Mouse (Mus musculus): ENCODE results near the gene Lrrn2. TPM values are rescaled to one million over a fixed set of nuclear protein-coding genes. Genes with fewer than 3 reads are reported as not detected.

Gene Lrrn2
- 1 to 10 TPM; 2.8 to 3.7 TPM for total RNA-seq (2021)
- long read RNA-seq, experiment 1, partial matches to known transcripts, result 0 of 4 reads
- long read RNA-seq, experiment 1, other reads (novel, unspliced or antisense), result 2 of 4 reads
- long read RNA-seq, experiment 2, transcript Lrrn2-201 (2 exons, 3,428 nt), result major isoform, 7 of 7 reads
- long read RNA-seq, experiment 2, partial matches to known transcripts, result 0 of 7 reads
- long read RNA-seq, experiment 2, other reads (novel, unspliced or antisense), result 0 of 7 reads

GRCm38 (mm10) chr1:132880161-132881005 lies at the start of gene Lrrn2:
TSS of gene Lrrn2 (plus strand) at chr1:132880273.
- peak; percentile 52 for DNase-seq

- DNase-seq, result no peak
Measured at GRCm38 (mm10) chr1:132831963-132832362, 48.1 kb upstream of the Lrrn2 start.

GRCm38 (mm10) chr1:132834037-132834436 lies 46.0 kb upstream of the Lrrn2 start:
- no peak for DNase-seq

- no peak for DNase-seq
Measured at GRCm38 (mm10) chr1:132836895-132837294, 43.2 kb upstream of the Lrrn2 start.

- DNase-seq, result no peak
Measured at GRCm38 (mm10) chr1:132837691-132838090, 42.4 kb upstream of the Lrrn2 start.

GRCm38 (mm10) chr1:132838371-132838770 lies 41.7 kb upstream of the Lrrn2 start:
- no peak for DNase-seq

- DNase-seq, result no peak
Measured at GRCm38 (mm10) chr1:132843612-132844011, 36.5 kb upstream of the Lrrn2 start.

GRCm38 (mm10) chr1:132844088-132844804 lies 35.8 kb upstream of the Lrrn2 start:
- peak; percentile 58 for DNase-seq

- DNase-seq, result no peak
Measured at GRCm38 (mm10) chr1:132845766-132846165, 34.3 kb upstream of the Lrrn2 start.

- DNase-seq, result no peak
Measured at GRCm38 (mm10) chr1:132850809-132851208, 29.3 kb upstream of the Lrrn2 start.

GRCm38 (mm10) chr1:132851296-132851695 lies 28.8 kb upstream of the Lrrn2 start:
- no peak for DNase-seq

- peak; percentile 34 for DNase-seq
Measured at GRCm38 (mm10) chr1:132851771-132852170, 28.3 kb upstream of the Lrrn2 start.

- DNase-seq, result peak; percentile 42
Measured at GRCm38 (mm10) chr1:132853312-132853711, 26.8 kb upstream of the Lrrn2 start.

- DNase-seq, result no peak
Measured at GRCm38 (mm10) chr1:132858516-132859383, 21.3 kb upstream of the Lrrn2 start.

- DNase-seq, result no peak
Measured at GRCm38 (mm10) chr1:132864220-132864619, 15.9 kb upstream of the Lrrn2 start.

GRCm38 (mm10) chr1:132865585-132865984 lies 14.5 kb upstream of the Lrrn2 start:
- no peak for DNase-seq

GRCm38 (mm10) chr1:132870327-132870726 lies 9.7 kb upstream of the Lrrn2 start:
- DNase-seq, result no peak

GRCm38 (mm10) chr1:132878951-132879610 lies 992 bp upstream of the Lrrn2 start:
- DNase-seq, result no peak

GRCm38 (mm10) chr1:132879801-132880160 lies 292 bp upstream of the Lrrn2 start:
- no peak for DNase-seq

GRCm38 (mm10) chr1:132881041-132881761 lies 1.1 kb downstream of the Lrrn2 start:
- DNase-seq, result peak; percentile 17

- DNase-seq, result no peak
Measured at GRCm38 (mm10) chr1:132881836-132882235, 1.8 kb downstream of the Lrrn2 start.
